Mouse (Mus musculus) stomach, postnatal 0 days (tissue): ENCODE data around the gene Lrrc28. TPM values are rescaled to one million over a fixed set of nuclear protein-coding genes. Genes with fewer than 3 reads are reported as not detected.

Experiments
- ATAC-seq: fragments of 200-750 bp; cut with Nextera tagmentation; 2 replicates; pipeline ENCODE4 v1.8.0; 2017; ENCODE audit not compliant: low FRiP score, low TSS enrichment
- DNase-seq: peaks from one replicate; pipeline ENCODE4 v3.0.0-alpha.2; 2016; ENCODE audit warnings: low spot score
- H3K27ac ChIP-seq: fragments of 300-500 bp; sonication (generic); replicated peaks from 2 replicates; pipeline ENCODE4 v1.5.1; 2014; ENCODE audit warnings: mild to moderate bottlenecking, control low read depth
- H3K27me3 ChIP-seq: fragments of 300-500 bp; sonication (generic); 2 replicates; pipeline ENCODE4 v1.6.1; 2014; ENCODE audit warnings: low read length; ENCODE audit not compliant: control insufficient read depth, insufficient read depth
- H3K36me3 ChIP-seq: fragments of 300-500 bp; sonication (generic); 2 replicates; pipeline ENCODE4 v1.6.1; 2014; ENCODE audit warnings: low read length, mixed read lengths; ENCODE audit not compliant: control insufficient read depth, insufficient read depth
- H3K4me1 ChIP-seq: fragments of 300-500 bp; sonication (generic); replicated peaks from 2 replicates; pipeline ENCODE4 v1.6.1; 2014; ENCODE audit warnings: antibody characterized with exemption; ENCODE audit not compliant: control insufficient read depth, insufficient read depth
- H3K4me2 ChIP-seq: fragments of 300-500 bp; sonication (generic); replicated peaks from 2 replicates; pipeline ENCODE4 v1.6.1; 2014; ENCODE audit warnings: low read depth, mild to moderate bottlenecking, control low read depth, moderate library complexity
- H3K4me3 ChIP-seq: fragments of 300-500 bp; sonication (generic); 2 replicates; pipeline ENCODE4 v1.5.1; 2014; ENCODE audit warnings: low read depth, low read length, control low read depth
- H3K9ac ChIP-seq: fragments of 300-500 bp; sonication (generic); 2 replicates; pipeline ENCODE4 v1.6.1; 2014; ENCODE audit warnings: mild to moderate bottlenecking, low read length, control low read depth, mixed read lengths
- H3K9me3 ChIP-seq: fragments of 300-500 bp; sonication (generic); 2 replicates; pipeline ENCODE4 v1.6.1; 2016; ENCODE audit warnings: low read length; ENCODE audit not compliant: control insufficient read depth
- CTCF ChIP-seq: IDR thresholded peaks from 2 replicates; pipeline ENCODE4 v1.5.1; 2016; ENCODE audit warnings: antibody characterized with exemption, low read depth, mild to moderate bottlenecking, moderate library complexity
- EP300 ChIP-seq: optimal IDR thresholded peaks from 2 replicates; pipeline ENCODE3; 2016; ENCODE audit warnings: antibody characterized with exemption
- WGBS: fragments of 180-500 bp; shearing (Covaris S2); extraction: QIAGEN DNeasy Blood & Tissue Kit; methylation state at CpG from one replicate; pipeline ENCODE4 v1.1.7; 2014; 5-methylcytosine and 5-hydroxymethylcytosine counted together
- polyA plus RNA-seq: library from polyadenylated mRNA; unstranded; fragments of >200 nt; fragmentation: Nextera tagmentation; extraction: Ambion mirVana; gene quantifications from 2 replicates; pipeline ENCODE4 v1.2.1, GENCODE M21; 2015

The Lrrc28 gene
- polyA plus RNA-seq, 1 experiment from 2014 or later, result 66.0 TPM

GRCm38 (mm10) chr7:67654668-67655067, 9.6 kb upstream of the Lrrc28 start:
- Histone ChIP-seq H3K9ac (no peak overlapping the region), H3K27ac (no peak overlapping the region), H3K27me3 (no peaks in the 10 kb centered on the region), H3K4me2 (no peak overlapping the region), H3K36me3 (no peaks in the 10 kb centered on the region), H3K4me3 (no peak overlapping the region), H3K9me3 (no peaks in the 10 kb centered on the region), H3K4me1 (0 out of 2 replicates have a peak, but pooled peaks cover 4% of the 10 kb centered on the region)
- no peak; the same call in 1 of the 2 replicates for ATAC-seq
- DNase-seq, result no peak
- 37% methylated on average over 7 of the region's 7 CpGs for WGBS
- TF ChIP-seq CTCF, result no peak
- TF ChIP-seq EP300, result no peak

GRCm38 (mm10) chr7:67652211-67652610, 7.1 kb upstream of the Lrrc28 start:
- Histone ChIP-seq H3K36me3 (no peaks in the 10 kb centered on the region), H3K9me3 (no peaks in the 10 kb centered on the region), H3K9ac (no peak overlapping the region), H3K4me2 (no peak overlapping the region), H3K4me3 (no peak overlapping the region), H3K27me3 (no peaks in the 10 kb centered on the region), H3K4me1 (0 out of 2 replicates have a peak, but pooled peaks cover 4% of the 10 kb centered on the region), H3K27ac (no peak overlapping the region)
- ATAC-seq, result no peak
- no peak for DNase-seq
- TF ChIP-seq EP300 (no peak), CTCF (no peak)
- WGBS, result 66% methylated on average over 5 of the region's 5 CpGs

GRCm38 (mm10) chr7:67648376-67648775, 3.3 kb upstream of the Lrrc28 start:
- 55% methylated on average over 4 of the region's 4 CpGs for WGBS
- peak overlapping the region; percentile 58 for H3K4me2 ChIP-seq
- H3K4me3 ChIP-seq, result peak overlapping the region; percentile 48; the same call in 1 of the 2 replicates
- ATAC-seq (no peak), DNase-seq (no peak)
- H3K36me3 ChIP-seq, result no peaks in the 10 kb centered on the region
- no peak for TF ChIP-seq CTCF
- TF ChIP-seq EP300, result no peak
- H3K27ac ChIP-seq, result no peak overlapping the region
- H3K4me1 ChIP-seq, result no peaks in the 10 kb centered on the region
- no peaks in the 10 kb centered on the region for H3K27me3 ChIP-seq
- H3K9me3 ChIP-seq, result no peaks in the 10 kb centered on the region
- no peak overlapping the region for H3K9ac ChIP-seq

- no peak for ATAC-seq
- no peaks in the 10 kb centered on the region for H3K9me3 ChIP-seq
- no peaks in the 10 kb centered on the region for H3K36me3 ChIP-seq
- H3K9ac ChIP-seq, result peak within 1 kb of the TSS; percentile 91
- peak within 1 kb of the TSS; percentile 72 for H3K4me2 ChIP-seq
- no peak for TF ChIP-seq EP300
- TF ChIP-seq CTCF, result peak; percentile 8; the same call in 1 of the 2 replicates
- no peaks in the 10 kb centered on the region for H3K4me1 ChIP-seq
- peak within 1 kb of the TSS; percentile 48 for H3K4me3 ChIP-seq
- no peak for DNase-seq
- peak within 1 kb of the TSS; percentile 59 for H3K27ac ChIP-seq
- no peaks in the 10 kb centered on the region for H3K27me3 ChIP-seq
- 2% methylated on average over 5 of the region's 5 CpGs for WGBS
Observed at GRCm38 (mm10) chr7:67647277-67647676, 2.2 kb upstream of the Lrrc28 start, which contains the start of gene Ttc23. Ttc23 (plus strand) TSS chr7:67647410.

- Histone ChIP-seq H3K4me2 (peak overlapping the region; percentile 72), H3K36me3 (no peaks in the 10 kb centered on the region), H3K9me3 (no peaks in the 10 kb centered on the region), H3K27ac (peak overlapping the region; percentile 97), H3K9ac (peak overlapping the region; percentile 91), H3K27me3 (no peaks in the 10 kb centered on the region), H3K4me3 (peak overlapping the region; percentile 74), H3K4me1 (no peaks in the 10 kb centered on the region)
- no peak for ATAC-seq
- no peak for DNase-seq
- WGBS, result 5% methylated on average over 6 of the region's 6 CpGs
- TF ChIP-seq CTCF, result no peak
- no peak for TF ChIP-seq EP300
Observed at GRCm38 (mm10) chr7:67646131-67646530, 1.1 kb upstream of the Lrrc28 start.

- TF ChIP-seq EP300, result no peak
- TF ChIP-seq CTCF, result no peak
- no peak for DNase-seq
- Histone ChIP-seq H3K4me1 (no peaks in the 10 kb centered on the region), H3K4me2 (peak overlapping the region; percentile 72), H3K27me3 (no peaks in the 10 kb centered on the region), H3K9ac (peak overlapping the region; percentile 91), H3K36me3 (0 out of 2 replicates have a peak, but pooled peaks cover 3% of the 10 kb centered on the region), H3K27ac (peak overlapping the region; percentile 97), H3K4me3 (peak overlapping the region; percentile 74), H3K9me3 (no peaks in the 10 kb centered on the region)
- WGBS, result under 1% methylated on average over 15 of the region's 15 CpGs
- no peak for ATAC-seq
Observed at GRCm38 (mm10) chr7:67645681-67646014, 580 bp upstream of the Lrrc28 start.
